Mouse (Mus musculus): Measurements from ENCODE around the gene Rps15. TPM values are rescaled to one million over a fixed set of nuclear protein-coding genes. Genes with fewer than 3 reads are reported as not detected.

Rps15 gene
- polyA plus RNA-seq, 1 experiment from 2014 or later, result 583 TPM

- Histone ChIP-seq H3K9me3 (no peaks in the 10 kb centered on the region), H3K27me3 (peaks cover 39% of the 10 kb centered on the region), H3K36me3 (no peaks in the 10 kb centered on the region), H3K27ac (no peak overlapping the region), H3K4me2 (peak overlapping the region; percentile 79), H3K4me3 (peak overlapping the region; percentile 45; the same call in 1 of the 2 replicates), H3K4me1 (replicated peaks) (peaks cover 24% of the 10 kb centered on the region), H3K9ac (no peak overlapping the region)
- 82% methylated on average over 17 of the region's 17 CpGs for WGBS
- ATAC-seq (ENCODE audit: low FRiP score), result no peak
Observed at GRCm38 (mm10) chr10:80324120-80325037, 32.1 kb downstream of the Rps15 start.

DNA sequence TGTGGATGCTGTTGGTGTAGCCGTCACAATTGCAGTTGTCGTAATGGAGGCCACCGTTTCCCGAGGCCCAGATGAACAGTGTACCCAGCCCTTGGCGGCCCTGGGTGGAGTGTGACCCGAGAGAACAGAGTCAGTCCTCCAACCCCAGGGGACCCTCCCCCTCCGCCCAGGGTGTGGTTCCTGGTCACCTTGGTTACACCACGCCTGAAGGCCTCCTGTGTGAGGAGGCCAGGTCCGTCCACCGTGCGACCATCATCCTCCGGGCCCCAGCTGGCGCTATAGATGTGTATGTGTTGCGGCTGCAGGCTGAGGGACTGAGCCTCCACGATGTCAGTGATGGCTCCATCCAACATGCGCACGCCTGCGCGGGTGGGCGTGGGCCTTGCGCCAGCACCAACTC lies 32.8 kb downstream of the Rps15 start:
- no peak overlapping the region for H3K4me2 ChIP-seq
- no peak overlapping the region for H3K27ac ChIP-seq
- H3K4me1 ChIP-seq (replicated peaks), result peaks cover 20% of the 10 kb centered on the region
- no peak for ATAC-seq (ENCODE audit: low FRiP score)
- peaks cover 39% of the 10 kb centered on the region for H3K27me3 ChIP-seq
- no peak overlapping the region for H3K4me3 ChIP-seq
- no peak overlapping the region for H3K9ac ChIP-seq
- no peaks in the 10 kb centered on the region for H3K9me3 ChIP-seq
- WGBS, result 84% methylated on average over 21 of the region's 21 CpGs
- H3K36me3 ChIP-seq, result no peaks in the 10 kb centered on the region

DNA sequence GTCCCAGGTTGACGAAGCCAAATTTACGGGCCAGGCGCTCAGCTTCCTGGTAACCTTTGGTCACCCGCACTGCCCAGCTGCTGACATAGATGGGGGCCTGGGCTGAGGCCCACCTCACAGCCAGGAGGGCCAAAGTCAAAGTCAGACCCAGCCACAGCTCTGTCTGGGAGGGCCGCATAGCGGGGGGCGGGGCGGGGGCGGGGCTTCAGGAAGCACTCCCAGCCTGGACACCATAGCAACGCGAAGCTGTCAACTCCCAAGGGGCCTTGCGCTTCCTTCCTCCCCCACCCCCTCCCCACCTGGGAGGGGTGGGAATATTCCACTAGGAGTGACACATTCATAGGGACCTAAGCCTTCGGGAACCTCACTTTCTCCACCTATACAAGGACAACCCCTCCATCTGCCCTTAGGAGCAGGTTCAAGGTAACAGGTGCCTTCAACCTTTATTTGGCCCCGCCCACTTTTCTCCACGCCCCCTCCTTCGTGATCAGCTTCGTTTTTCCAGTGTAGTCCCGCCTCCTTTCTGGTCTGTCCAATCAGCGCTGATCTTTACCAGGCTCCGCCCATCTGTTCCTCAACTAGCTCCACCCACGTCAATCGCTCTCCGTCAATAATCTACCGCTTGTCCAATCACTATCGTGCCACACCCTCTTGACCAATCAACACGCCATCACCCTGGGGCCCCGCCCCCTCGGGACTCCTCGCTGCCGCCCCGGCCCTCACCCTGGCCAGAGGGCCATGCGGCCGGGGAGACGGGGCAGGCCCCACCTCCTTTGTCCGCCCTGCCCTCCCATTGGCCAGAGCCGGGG lies 37.2 kb downstream of the Rps15 start, which contains the start of the genes Pcsk4 and Reep6:
Gene Pcsk4, minus strand, starts transcription at position 226 of the 809 bp plus-strand sequence.
Gene Reep6, plus strand, starts transcription at position 681 of the 809 bp plus-strand sequence.
- Histone ChIP-seq H3K4me3 (peak within 1 kb of the TSS; percentile 46), H3K4me2 (peak within 1 kb of the TSS; percentile 79), H3K36me3 (no peaks in the 10 kb centered on the region), H3K9me3 (no peaks in the 10 kb centered on the region), H3K27me3 (peaks cover 48% of the 10 kb centered on the region), H3K4me1 (replicated peaks) (peaks cover 17% of the 10 kb centered on the region), H3K9ac (peak within 1 kb of the TSS; percentile 68), H3K27ac (no peak within 1 kb of the TSS)
- peak; percentile 89 for ATAC-seq (ENCODE audit: low FRiP score)
- WGBS, result 5% methylated on average over 36 of the region's 36 CpGs

DNA sequence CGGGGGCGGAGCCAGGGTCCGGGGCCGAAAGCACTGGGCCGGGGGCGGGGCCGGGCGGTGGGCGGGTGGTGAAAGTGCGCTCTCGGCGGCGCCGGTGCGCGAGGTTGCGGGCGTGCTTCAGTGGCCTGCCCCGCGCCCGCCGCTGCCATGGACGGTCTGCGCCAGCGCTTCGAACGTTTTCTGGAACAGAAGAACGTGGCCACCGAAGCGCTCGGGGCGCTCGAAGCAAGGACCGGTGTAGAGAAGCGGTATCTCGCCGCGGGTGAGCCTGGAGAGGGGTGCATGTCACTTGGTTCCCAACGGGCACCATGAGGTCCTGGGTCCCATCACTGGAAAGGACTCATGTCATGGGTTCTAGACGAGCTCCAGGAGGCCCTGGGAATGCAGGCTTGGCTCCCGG lies 37.8 kb downstream of the Rps15 start:
- Histone ChIP-seq H3K36me3 (no peaks in the 10 kb centered on the region), H3K27ac (no peak overlapping the region), H3K9ac (peak overlapping the region; percentile 68), H3K27me3 (peaks cover 45% of the 10 kb centered on the region), H3K4me2 (peak overlapping the region; percentile 79), H3K4me1 (replicated peaks) (peaks cover 17% of the 10 kb centered on the region), H3K9me3 (no peaks in the 10 kb centered on the region), H3K4me3 (peak overlapping the region; percentile 46)
- ATAC-seq (ENCODE audit: low FRiP score), result no peak; the same call in 1 of the 2 replicates
- WGBS, result 2% methylated on average over 34 of the region's 41 CpGs

GRCm38 (mm10) chr10:80330888-80331287 lies 38.6 kb downstream of the Rps15 start:
- ATAC-seq (ENCODE audit: low FRiP score), result no peak
- H3K9ac ChIP-seq, result peak overlapping the region; percentile 68; the same call in 1 of the 2 replicates
- H3K4me3 ChIP-seq, result peak overlapping the region; percentile 46; the same call in 1 of the 2 replicates
- no peak overlapping the region for H3K4me2 ChIP-seq
- peaks cover 46% of the 10 kb centered on the region for H3K27me3 ChIP-seq
- H3K9me3 ChIP-seq, result no peaks in the 10 kb centered on the region
- H3K36me3 ChIP-seq, result 0 out of 2 replicates have a peak, but pooled peaks cover 3% of the 10 kb centered on the region
- 60% methylated on average over 2 of the region's 2 CpGs for WGBS
- peaks cover 17% of the 10 kb centered on the region for H3K4me1 ChIP-seq (replicated peaks)
- H3K27ac ChIP-seq, result no peak overlapping the region

GRCm38 (mm10) chr10:80331636-80332524 lies 39.6 kb downstream of the Rps15 start:
- Histone ChIP-seq H3K9ac (no peak overlapping the region), H3K36me3 (0 out of 2 replicates have a peak, but pooled peaks cover 3% of the 10 kb centered on the region), H3K27me3 (peaks cover 50% of the 10 kb centered on the region), H3K9me3 (no peaks in the 10 kb centered on the region), H3K4me2 (no peak overlapping the region), H3K27ac (no peak overlapping the region), H3K4me3 (no peak overlapping the region), H3K4me1 (replicated peaks) (peaks cover 17% of the 10 kb centered on the region)
- ATAC-seq (ENCODE audit: low FRiP score), result no peak
- WGBS, result 73% methylated on average over 10 of the region's 10 CpGs

- Histone ChIP-seq H3K9me3 (no peaks in the 10 kb centered on the region), H3K4me2 (no peak overlapping the region), H3K4me3 (no peak overlapping the region), H3K27me3 (peaks cover 48% of the 10 kb centered on the region), H3K36me3 (0 out of 2 replicates have a peak, but pooled peaks cover 3% of the 10 kb centered on the region), H3K4me1 (replicated peaks) (peaks cover 17% of the 10 kb centered on the region), H3K27ac (no peak overlapping the region), H3K9ac (no peak overlapping the region)
- WGBS, result 84% methylated on average over 5 of the region's 5 CpGs
- no peak for ATAC-seq (ENCODE audit: low FRiP score)
Observed at GRCm38 (mm10) chr10:80332525-80332989, 40.3 kb downstream of the Rps15 start.

- H3K4me3 ChIP-seq, result no peak overlapping the region
- H3K9ac ChIP-seq, result peak overlapping the region; percentile 13; the same call in 1 of the 2 replicates
- peaks cover 60% of the 10 kb centered on the region for H3K27me3 ChIP-seq
- no peak overlapping the region for H3K27ac ChIP-seq
- no peak overlapping the region for H3K4me2 ChIP-seq
- peaks cover 2% of the 10 kb centered on the region for H3K4me1 ChIP-seq (replicated peaks)
- H3K9me3 ChIP-seq, result no peaks in the 10 kb centered on the region
- WGBS, result 90% methylated on average over 12 of the region's 12 CpGs
- H3K36me3 ChIP-seq, result 0 out of 2 replicates have a peak, but pooled peaks cover 3% of the 10 kb centered on the region
- ATAC-seq (ENCODE audit: low FRiP score), result no peak
Observed at GRCm38 (mm10) chr10:80336263-80336662, 44.0 kb downstream of the Rps15 start.

- H3K4me1 ChIP-seq (replicated peaks), result peaks cover 31% of the 10 kb centered on the region
- no peak for ATAC-seq (ENCODE audit: low FRiP score)
- 24% methylated on average over 19 of the region's 19 CpGs for WGBS
- H3K4me3 ChIP-seq, result no peak overlapping the region
- H3K9ac ChIP-seq, result no peak overlapping the region; the same call in 1 of the 2 replicates
- H3K9me3 ChIP-seq, result no peaks in the 10 kb centered on the region
- H3K36me3 ChIP-seq, result 0 out of 2 replicates have a peak, but pooled peaks cover 3% of the 10 kb centered on the region
- no peak overlapping the region for H3K27ac ChIP-seq
- H3K4me2 ChIP-seq, result 0 out of 2 replicates have a peak overlapping the region, but pooled peaks have one; percentile 13
- peaks cover 75% of the 10 kb centered on the region for H3K27me3 ChIP-seq
Observed at GRCm38 (mm10) chr10:80339941-80340750, 47.9 kb downstream of the Rps15 start.

DNA sequence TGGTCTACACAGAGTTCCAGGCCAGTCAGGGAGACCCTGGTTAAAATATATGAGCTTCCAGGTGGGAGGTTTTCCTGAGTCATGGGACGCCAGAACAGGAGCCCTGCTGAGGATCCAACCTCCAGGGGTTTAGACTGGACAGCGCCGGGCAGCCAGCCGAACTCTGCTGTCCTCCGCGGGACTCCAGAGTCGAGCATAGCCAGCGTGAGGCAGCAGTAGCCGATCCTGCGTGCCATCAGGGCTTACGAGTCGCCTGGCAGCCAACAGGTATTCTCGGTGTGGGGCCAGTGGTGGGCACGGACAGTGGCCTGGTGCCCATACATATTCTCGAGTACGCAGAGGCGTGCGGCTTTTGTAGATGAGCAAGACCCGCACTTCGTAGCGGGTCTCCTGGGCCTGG lies 48.8 kb downstream of the Rps15 start:
- Histone ChIP-seq H3K27ac (no peak overlapping the region), H3K4me1 (replicated peaks) (peaks cover 34% of the 10 kb centered on the region), H3K4me2 (no peak overlapping the region), H3K9ac (no peak overlapping the region), H3K4me3 (no peak overlapping the region), H3K9me3 (no peaks in the 10 kb centered on the region), H3K27me3 (peaks cover 77% of the 10 kb centered on the region), H3K36me3 (no peaks in the 10 kb centered on the region)
- 13% methylated on average over 21 of the region's 21 CpGs for WGBS
- no peak for ATAC-seq (ENCODE audit: low FRiP score)
